ENCODE assay signal across 30 mouse cellular contexts in the genomic region with DNA sequence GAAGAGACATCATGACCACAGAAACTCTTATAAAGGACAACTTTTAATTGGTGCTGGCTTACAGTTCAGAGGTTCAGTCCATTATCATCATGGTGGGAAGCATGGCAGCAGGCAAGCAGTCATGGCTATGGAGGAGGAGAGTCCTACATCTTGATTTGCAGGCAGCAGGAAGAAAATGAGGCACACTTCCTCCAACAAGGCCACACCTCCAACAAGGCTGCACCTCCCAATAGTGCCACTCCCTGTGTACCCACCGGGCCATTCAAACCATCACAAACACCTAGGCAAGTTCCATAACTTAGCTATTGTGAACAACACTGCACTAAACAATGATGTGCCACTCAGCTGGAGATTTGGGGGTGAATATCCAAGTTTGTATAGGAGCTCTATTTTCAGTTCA. TPM values are rescaled to one million over a fixed set of nuclear protein-coding genes. Genes with fewer than 3 reads are reported as not detected.
A peak's percentile ranks its signal among the peaks of the same experiment; 100 is the strongest.
DNase-seq lines count a peak whose midpoint lies in the region; ATAC-seq and TF ChIP-seq lines count a peak whose summit lies in the region.
"Had no signal": no experiment of that assay in that cellular context is flagged by ENCODE, and none has a peak within 500 bp of the region (broad histone marks: within the 10 kb centered on the region; RNA-seq: fewer than 3 reads in every experiment).

No protein-coding gene starts in this region.

- H3K4me1 ChIP-seq in midbrain, embryonic 11.5 days (ENCODE audit: control insufficient read depth, insufficient read depth, low read length), result no peaks in the 10 kb centered on the region
- H3K4me1 ChIP-seq in midbrain, postnatal 0 days (ENCODE audit: insufficient read depth, low read length), result no peaks in the 10 kb centered on the region
- H3K4me1 ChIP-seq in liver, embryonic 14.5 days (replicated peaks; ENCODE audit: control insufficient read depth in 2 of 2, insufficient read depth in 2 of 2, low read length in 1 of 2), result peaks cover 50 to 54% of the 10 kb centered on the region in 2 experiments
- no peaks in the 10 kb centered on the region for H3K4me1 ChIP-seq in midbrain, embryonic 13.5 days (replicated peaks)
- H3K4me1 ChIP-seq: hindbrain, embryonic 10.5 days; hindbrain, embryonic 13.5 days had no signal

- H3K4me2 ChIP-seq in midbrain, embryonic 11.5 days, result no peak overlapping the region
- no peak overlapping the region for H3K4me2 ChIP-seq in midbrain, postnatal 0 days (ENCODE audit: low read depth, low read length, poor library complexity, severe bottlenecking)
- peak overlapping the region; percentile 45 for H3K4me2 ChIP-seq in liver, embryonic 14.5 days (ENCODE audit: low read depth)
- no peak overlapping the region for H3K4me2 ChIP-seq in midbrain, embryonic 13.5 days (replicated peaks)
- H3K4me2 ChIP-seq: forebrain, embryonic 13.5 days; heart, embryonic 11.5 days; hindbrain, embryonic 13.5 days had no signal

- ATAC-seq in midbrain, embryonic 11.5 days (ENCODE audit: low FRiP score), result no peak
- ATAC-seq in midbrain, postnatal 0 days (ENCODE audit: low FRiP score), result no peak
- ATAC-seq in liver, embryonic 14.5 days (ENCODE audit: insufficient read depth), result peak; percentile 44
- no peak for ATAC-seq in CD4-positive, CD25-positive, alpha-beta regulatory T cell, adult 4 months
- no peak for ATAC-seq in midbrain, embryonic 13.5 days
- ATAC-seq: forebrain, embryonic 13.5 days; forebrain, embryonic 16.5 days; hindbrain, embryonic 16.5 days; Patski had no signal

- no peaks in the 10 kb centered on the region for H3K36me3 ChIP-seq in midbrain, embryonic 11.5 days (ENCODE audit: control insufficient read depth, insufficient read depth, low read length)
- H3K36me3 ChIP-seq in midbrain, postnatal 0 days (ENCODE audit: insufficient read depth, low read length), result no peaks in the 10 kb centered on the region
- no peaks in the 10 kb centered on the region for H3K36me3 ChIP-seq in liver, embryonic 14.5 days (replicated peaks; ENCODE audit: control insufficient read depth, insufficient read depth, low read depth)
- no peaks in the 10 kb centered on the region for H3K36me3 ChIP-seq in midbrain, embryonic 13.5 days
- H3K36me3 ChIP-seq: forebrain, embryonic 10.5 days; G1E; hindbrain, embryonic 10.5 days; hindbrain, embryonic 13.5 days had no signal

- no peak overlapping the region for H3K4me3 ChIP-seq in midbrain, embryonic 11.5 days (ENCODE audit: low read depth, low read length)
- no peak overlapping the region for H3K4me3 ChIP-seq in midbrain, postnatal 0 days (ENCODE audit: low read depth, low read length)
- H3K4me3 ChIP-seq in liver, embryonic 14.5 days (ENCODE audit: insufficient read depth in 1 of 2, low read depth in 2 of 2, low read length in 2 of 2), result no peak overlapping the region
- H3K4me3 ChIP-seq in midbrain, embryonic 13.5 days (replicated peaks), result no peak overlapping the region
- H3K4me3 ChIP-seq: forebrain, embryonic 10.5 days; forebrain, embryonic 13.5 days; hindbrain, embryonic 10.5 days; hindbrain, embryonic 13.5 days had no signal

- no peaks in the 10 kb centered on the region for H3K9me3 ChIP-seq in midbrain, embryonic 11.5 days (ENCODE audit: control insufficient read depth, low read length)
- no peaks in the 10 kb centered on the region for H3K9me3 ChIP-seq in midbrain, postnatal 0 days (ENCODE audit: low read length)
- H3K9me3 ChIP-seq in liver, embryonic 14.5 days (ENCODE audit: control insufficient read depth, low read length), result no peaks in the 10 kb centered on the region
- H3K9me3 ChIP-seq in midbrain, embryonic 13.5 days, result no peaks in the 10 kb centered on the region
- H3K9me3 ChIP-seq: forebrain, embryonic 10.5 days; forebrain, embryonic 13.5 days; G1E; hindbrain, embryonic 10.5 days; hindbrain, embryonic 13.5 days had no signal

- TF ChIP-seq EP300 in liver, embryonic 14.5 days (IDR thresholded peaks at IDR 0.05; ENCODE audit: low read depth), result no peak

- TF ChIP-seq CTCF in midbrain, postnatal 0 days (IDR thresholded peaks at IDR 0.05), result no peak
- TF ChIP-seq CTCF in liver, embryonic 14.5 days (IDR thresholded peaks at IDR 0.05; ENCODE audit: low read depth), result no peak

- WGBS in midbrain, embryonic 11.5 days, result 92% methylated on average over 1 of the region's 1 CpGs
- 82% methylated on average over 1 of the region's 1 CpGs for WGBS in midbrain, postnatal 0 days
- WGBS in liver, embryonic 14.5 days (ENCODE audit: insufficient replicate concordance), result 52% methylated on average over 1 of the region's 1 CpGs
- WGBS in midbrain, embryonic 13.5 days, result 89% methylated on average over 1 of the region's 1 CpGs

- peak; percentile 77 for DNase-seq in heart, adult 11 months
- DNase-seq in heart, postnatal 4 days, result no peak
- peak; percentile 44 for DNase-seq in midbrain, embryonic 11.5 days (ENCODE audit: low spot score, missing footprints)
- no peak for DNase-seq in midbrain, postnatal 0 days (ENCODE audit: low spot score)
- no peak for DNase-seq in liver, embryonic 14.5 days (ENCODE audit: low read depth in 3 of 3, low spot score in 3 of 3)
- no peak for DNase-seq in kidney, postnatal 4 days
- DNase-seq: adrenal gland, postnatal 10 days; adrenal gland, postnatal 36 days; cerebellum, adult 18-20 months; cerebellum, adult 9-10 months; cerebellum, postnatal 14 days; gastrocnemius, postnatal 10 days; gastrocnemius, postnatal 36 days had no signal

- H3K27ac ChIP-seq in midbrain, embryonic 11.5 days (ENCODE audit: low read depth, low read length), result no peak overlapping the region
- no peak overlapping the region for H3K27ac ChIP-seq in midbrain, postnatal 0 days (ENCODE audit: low read depth, low read length)
- peak overlapping the region; percentile 45; the same call in 1 of the 2 replicates for H3K27ac ChIP-seq in liver, embryonic 14.5 days
- no peak overlapping the region for H3K27ac ChIP-seq in midbrain, embryonic 13.5 days
- H3K27ac ChIP-seq: forebrain, embryonic 10.5 days; forebrain, embryonic 13.5 days; hindbrain, embryonic 10.5 days; hindbrain, embryonic 13.5 days had no signal

- H3K9ac ChIP-seq in midbrain, embryonic 11.5 days (ENCODE audit: low read length), result no peak overlapping the region
- H3K9ac ChIP-seq in midbrain, postnatal 0 days (replicated peaks; ENCODE audit: low read length, poor library complexity, severe bottlenecking), result no peak overlapping the region
- no peak overlapping the region for H3K9ac ChIP-seq in liver, embryonic 14.5 days (replicated peaks)
- no peak overlapping the region for H3K9ac ChIP-seq in midbrain, embryonic 13.5 days (replicated peaks)
- H3K9ac ChIP-seq: forebrain, embryonic 13.5 days; hindbrain, embryonic 13.5 days had no signal

- H3K27me3 ChIP-seq in midbrain, embryonic 11.5 days (ENCODE audit: control insufficient read depth, insufficient read depth, low read length), result no peaks in the 10 kb centered on the region
- H3K27me3 ChIP-seq in midbrain, postnatal 0 days (ENCODE audit: insufficient read depth, low read length), result no peaks in the 10 kb centered on the region
- no peaks in the 10 kb centered on the region for H3K27me3 ChIP-seq in liver, embryonic 14.5 days (ENCODE audit: control insufficient read depth, insufficient read depth, low read length)
- H3K27me3 ChIP-seq in midbrain, embryonic 13.5 days, result no peaks in the 10 kb centered on the region
- H3K27me3 ChIP-seq: CH12.LX; forebrain, embryonic 13.5 days; hindbrain, embryonic 13.5 days had no signal

RNA-seq across cellular contexts. Expression of gene Aknad1, which starts 15.1 kb away (rescaled TPM):
- under 1 TPM; 0.12 to 0.23 TPM for total RNA-seq in heart, postnatal 4 days (2021)
- polyA plus RNA-seq in midbrain, embryonic 11.5 days (2014; fragmentation: Nextera tagmentation; extraction: Ambion mirVana), result not detected in 2 replicates
- total RNA-seq in midbrain, postnatal 0 days (2014; rRNA removed), result not detected in 2 replicates
- not detected in 2 replicates for polyA plus RNA-seq in midbrain, postnatal 0 days (2015; fragmentation: Nextera tagmentation; extraction: Ambion mirVana)
- 0.70 and 0.88 TPM in 2 replicates for polyA plus RNA-seq in liver, embryonic 14.5 days (2012; rRNA removed)
- 0.30 and 0.53 TPM in 2 replicates for polyA plus RNA-seq in liver, embryonic 14.5 days (2014; fragmentation: Nextera tagmentation; extraction: Ambion mirVana)
- polyA plus RNA-seq in CD4-positive, CD25-positive, alpha-beta regulatory T cell, adult 4 months (2017; shearing (Covaris generic)), result not detected
- not detected in 2 replicates for polyA plus RNA-seq in midbrain, embryonic 13.5 days (2015; fragmentation: Nextera tagmentation; extraction: Ambion mirVana)
- total RNA-seq: adrenal gland, adult 18-20 months; adrenal gland, postnatal 36 days; CH12.LX; granulocyte monocyte progenitor cell, adult 5-6 weeks; heart, postnatal 25 days had no signal
- polyA plus RNA-seq: forebrain, embryonic 10.5 days; forebrain, embryonic 13.5 days; forebrain, embryonic 16.5 days; G1E; heart, embryonic 11.5 days; heart, embryonic 14.5 days; heart, postnatal 0 days; hindbrain, embryonic 16.5 days; Patski had no signal

RNA-seq across cellular contexts. Expression of gene Gpsm2, which starts 32.4 kb away (rescaled TPM):
- total RNA-seq in heart, postnatal 4 days (2021), result 10 to 100 TPM; 24.0 to 24.7 TPM
- 113 and 119 TPM in 2 replicates for polyA plus RNA-seq in midbrain, embryonic 11.5 days (2014; fragmentation: Nextera tagmentation; extraction: Ambion mirVana)
- 8.6 and 10.6 TPM in 2 replicates for total RNA-seq in midbrain, postnatal 0 days (2014; rRNA removed)
- 12.7 and 13.3 TPM in 2 replicates for polyA plus RNA-seq in midbrain, postnatal 0 days (2015; fragmentation: Nextera tagmentation; extraction: Ambion mirVana)
- polyA plus RNA-seq in liver, embryonic 14.5 days (2012; rRNA removed), result 10.3 and 20.1 TPM in 2 replicates
- polyA plus RNA-seq in liver, embryonic 14.5 days (2014; fragmentation: Nextera tagmentation; extraction: Ambion mirVana), result 48.6 and 49.4 TPM in 2 replicates
- 1 to 10 TPM in 1 of 2 experiments, under 1 TPM in 1; 0.82 to 2.1 TPM for polyA plus RNA-seq in CD4-positive, CD25-positive, alpha-beta regulatory T cell, adult 4 months (2017; shearing (Covaris generic))
- polyA plus RNA-seq in midbrain, embryonic 13.5 days (2015; fragmentation: Nextera tagmentation; extraction: Ambion mirVana), result 40.1 and 40.7 TPM in 2 replicates

Comparison
In these comparisons a context has a peak if more than half of its experiments do, and no peak if none do; other contexts are left out.
1. DNase-seq: peak in heart, adult 11 months (single experiment) and midbrain, embryonic 11.5 days (single experiment); none in heart, postnatal 4 days (single experiment), midbrain, postnatal 0 days (single experiment), liver, embryonic 14.5 days (0 of 3) and kidney, postnatal 4 days (0 of 2).